Mouse (Mus musculus): ENCODE measurements around the gene Tubgcp6.

The Tubgcp6 gene

DNA sequence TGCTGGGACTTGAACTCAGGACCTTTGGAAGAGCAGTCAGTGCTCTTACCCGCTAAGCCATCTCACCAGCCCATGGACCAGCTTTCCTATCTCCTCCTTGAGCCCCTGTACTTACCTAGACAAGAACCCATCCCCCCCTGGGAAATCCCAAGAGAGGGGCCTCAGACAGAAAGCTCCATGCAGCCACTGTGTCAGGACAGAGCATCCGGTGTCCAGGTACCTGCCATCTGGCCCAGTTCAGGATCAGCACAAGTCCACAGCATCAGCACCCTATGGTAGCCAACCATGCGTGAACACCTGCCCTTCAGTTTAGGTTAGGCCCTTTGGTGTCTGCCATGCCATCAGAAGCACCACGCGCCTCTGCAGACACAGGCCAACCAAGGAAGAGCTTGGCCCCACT, 58.0 kb downstream of the Tubgcp6 start:
- in situ Hi-C loops (cut with MboI, MseI) = no loop called here

- in situ Hi-C loops (cut with MboI, MseI) = no loop called here
Observed at GRCm38 (mm10) chr15:89063536-89063935, 59.4 kb downstream of the Tubgcp6 start.

- in situ Hi-C loops (cut with MboI, MseI) = no loop called here
Observed at GRCm38 (mm10) chr15:89063001-89063400, 59.9 kb downstream of the Tubgcp6 start.

- in situ Hi-C loops (cut with MboI, MseI) = no loop called here
Observed at GRCm38 (mm10) chr15:89062518-89062910, 60.4 kb downstream of the Tubgcp6 start.

DNA sequence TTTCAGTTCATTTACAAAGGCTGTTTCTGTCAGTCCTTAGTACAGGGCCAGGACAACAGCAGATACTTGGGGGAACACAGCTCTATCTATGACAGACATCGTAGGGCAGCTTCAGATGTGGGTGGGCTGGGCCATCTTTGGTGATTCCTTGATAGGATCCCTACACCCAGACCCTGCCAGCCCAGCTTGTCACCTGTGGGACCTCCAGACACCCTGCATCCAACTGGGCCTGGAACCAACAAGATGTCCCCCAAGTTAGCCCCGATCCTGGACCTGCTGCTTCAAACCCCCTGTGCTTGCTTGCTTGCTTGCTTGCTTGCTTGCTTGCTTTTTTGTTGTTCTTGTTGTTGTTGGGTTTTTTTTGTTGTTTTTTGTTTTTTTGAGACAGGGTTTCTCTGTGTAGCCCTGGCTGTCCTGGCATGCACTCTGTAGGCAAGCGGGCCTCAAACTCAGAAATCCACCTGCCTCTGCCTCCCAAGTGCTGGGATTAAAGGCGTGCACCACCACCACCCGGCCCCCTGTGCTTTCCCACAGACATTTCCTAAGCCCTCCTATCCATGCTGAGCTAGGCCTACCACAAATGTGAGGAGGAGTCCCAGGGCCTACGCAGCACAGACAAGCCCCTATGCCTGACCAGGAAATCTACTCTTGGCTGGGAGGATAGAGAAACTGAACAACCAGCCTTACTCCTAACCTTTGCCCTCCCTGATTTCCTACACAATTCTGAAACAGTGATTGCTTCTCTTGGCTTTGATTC, 61.0 kb downstream of the Tubgcp6 start:
- in situ Hi-C loops (cut with MboI, MseI) = no loop called here

DNA sequence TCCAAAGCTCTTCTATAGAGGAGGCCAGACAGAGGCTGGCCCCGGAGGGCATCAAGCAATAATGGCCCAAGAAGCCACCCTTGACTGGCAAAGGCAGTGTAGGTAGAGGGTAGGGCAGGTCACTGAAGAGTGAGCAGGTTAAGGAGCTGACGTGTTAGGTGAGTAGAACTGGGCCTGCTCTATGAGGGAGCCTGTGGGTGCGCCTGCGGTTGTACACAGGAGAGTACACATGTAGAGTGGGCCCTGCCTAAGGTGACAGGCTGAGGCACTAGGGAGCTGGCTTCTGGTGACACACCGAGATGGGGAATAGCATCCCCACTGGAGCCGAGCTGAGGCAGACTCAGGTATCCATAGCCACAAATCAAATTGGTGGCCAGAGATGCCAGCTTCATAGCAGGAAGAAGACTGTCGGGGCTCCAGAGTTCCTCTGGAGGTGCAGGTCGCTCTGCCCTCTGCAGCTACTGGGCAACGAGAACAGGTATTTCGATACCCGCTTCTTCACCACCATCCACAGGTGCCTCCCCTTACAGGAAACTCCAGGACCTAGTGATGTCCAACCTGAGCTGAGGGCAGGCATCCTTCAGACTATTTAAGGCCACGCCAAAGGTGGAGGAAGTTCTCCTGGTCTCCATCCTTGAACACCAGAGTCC, 62.0 kb downstream of the Tubgcp6 start:
- in situ Hi-C loops (cut with MboI, MseI) = no loop called here

- in situ Hi-C loops (cut with MboI, MseI) = no loop called here
Observed at GRCm38 (mm10) chr15:89060032-89060681, 62.8 kb downstream of the Tubgcp6 start.

DNA sequence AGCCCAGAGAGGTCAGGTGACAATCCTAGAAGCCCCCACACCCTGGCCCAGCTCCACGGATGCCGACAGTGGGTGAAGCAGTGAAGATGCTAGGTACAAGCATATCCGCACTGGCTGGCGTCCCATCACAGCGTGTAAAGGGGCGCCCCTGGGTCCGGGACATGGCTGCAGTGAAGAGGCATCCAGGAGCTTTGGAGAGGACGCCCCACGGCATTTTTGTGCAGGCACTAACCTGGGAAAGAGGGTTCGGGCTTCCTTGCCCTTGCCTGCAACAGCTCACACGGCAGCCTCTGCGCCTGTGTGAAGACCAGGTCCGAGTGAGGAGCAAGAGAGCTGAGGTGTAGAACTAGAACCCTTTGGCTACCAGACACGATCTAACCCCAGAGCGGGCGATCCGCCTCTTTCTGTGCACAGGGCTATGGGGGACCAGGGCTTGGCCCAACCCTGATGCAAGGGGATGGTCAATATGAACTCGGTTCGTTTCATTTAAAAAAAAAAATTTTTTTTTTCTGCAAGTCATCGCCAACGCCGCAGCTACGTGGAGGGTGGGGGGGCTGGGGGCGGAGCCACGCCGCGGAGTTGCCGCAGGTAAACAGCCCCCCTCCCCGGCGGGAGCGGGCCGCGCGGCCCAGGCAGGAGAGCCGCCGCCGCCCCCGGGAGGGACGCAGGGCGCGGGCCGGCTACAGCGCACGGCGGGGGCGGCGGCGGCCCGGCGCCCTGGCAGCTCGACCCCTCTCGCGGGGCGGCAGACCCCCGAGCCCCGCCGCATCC, 63.6 kb downstream of the Tubgcp6 start, which contains the start of gene Panx2:
Gene Panx2 (plus strand): TSS at position 574 of the 771 bp plus-strand sequence.
- in situ Hi-C loops (cut with MboI, MseI) = no loop called here

DNA sequence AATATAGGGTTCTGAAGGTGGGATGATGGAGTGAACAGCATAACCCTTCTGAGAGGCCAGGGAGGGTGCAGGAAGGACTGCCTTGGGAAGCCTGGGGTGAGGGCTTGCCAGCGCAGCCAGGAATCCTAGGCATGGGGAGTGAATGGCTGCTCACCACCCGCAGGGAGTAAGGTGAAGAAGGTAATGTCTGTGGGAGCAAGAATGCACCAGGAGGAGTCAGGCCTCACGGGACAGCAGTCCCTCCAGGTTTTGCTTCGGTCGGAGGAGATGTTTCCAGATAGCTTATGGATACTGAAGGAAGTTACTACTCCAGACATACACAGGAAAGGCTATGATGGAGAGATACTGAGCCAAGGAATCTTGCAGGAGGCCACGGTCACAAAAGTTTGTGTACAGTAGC, 64.2 kb downstream of the Tubgcp6 start:
- in situ Hi-C loops (cut with MboI, MseI) = no loop called here

DNA sequence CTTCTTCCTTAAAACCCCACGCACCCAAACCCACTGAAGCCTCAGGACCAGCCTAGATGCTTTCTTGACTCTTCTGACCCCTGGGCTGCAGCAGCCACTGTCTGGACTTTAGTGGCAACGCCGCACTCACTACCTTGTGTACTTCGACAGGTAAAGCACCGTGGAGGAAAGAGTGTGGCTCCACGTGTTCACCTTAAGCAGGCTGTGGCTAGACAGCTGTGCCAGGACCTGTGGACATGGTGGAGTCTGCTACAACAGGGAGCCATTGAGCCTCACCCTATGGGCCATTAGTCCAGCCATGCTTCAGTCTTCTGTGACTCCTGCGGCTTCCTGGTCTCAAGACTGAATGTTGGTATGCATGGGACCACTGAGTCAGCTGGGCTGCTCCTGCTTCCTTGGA, 68.2 kb downstream of the Tubgcp6 start:
- in situ Hi-C loops (cut with MboI, MseI) = no loop called here

All from T-helper 17 cell (primary cell).